7 mouse cellular contexts compared by ENCODE assay signal in the genomic region with DNA sequence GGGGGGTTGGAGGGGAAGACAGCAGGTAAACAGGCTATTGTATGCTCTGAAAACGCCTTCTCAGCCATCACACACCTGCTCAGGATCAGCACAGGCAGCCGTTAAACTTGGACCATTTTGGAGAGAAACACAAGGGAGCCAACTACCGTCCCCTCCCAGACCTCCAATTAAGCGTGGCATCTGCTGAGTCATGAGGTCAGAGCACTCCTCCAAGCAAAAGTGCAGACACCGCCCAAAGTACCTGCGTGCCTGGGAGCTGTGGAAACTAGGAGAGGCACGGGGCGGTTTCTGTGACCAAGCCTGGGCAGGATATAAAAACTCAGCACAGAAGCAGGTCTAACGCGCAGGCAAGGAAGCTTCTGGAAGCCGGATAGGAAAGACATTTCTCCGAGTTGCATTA. TPM values are rescaled to one million over a fixed set of nuclear protein-coding genes. Genes with fewer than 3 reads are reported as not detected.
DNase-seq lines count a peak whose midpoint lies in the region; TF ChIP-seq lines count a peak whose summit lies in the region.

No protein-coding gene starts in this region.

- H3K4me1 ChIP-seq in E14TG2a.4 (replicated peaks; ENCODE audit: low read depth, low read length) (peaks cover 23% of the 10 kb centered on the region), ES-E14 (ENCODE audit: control insufficient read depth in 2 of 2, insufficient read depth in 2 of 2, low read length in 2 of 2, poor library complexity in 1 of 2) (peaks cover 1 to 6% of the 10 kb centered on the region in 2 experiments; a peak in 1 of 4 replicates)

- no peak for TF ChIP-seq CTCF in E14TG2a.4 (conservative IDR thresholded peaks at IDR 0.05; ENCODE audit: low read length)

- H3K36me3 ChIP-seq in E14TG2a.4 (ENCODE audit: insufficient read depth, low read length) (no peaks in the 10 kb centered on the region), ES-E14 (ENCODE audit: control insufficient read depth, insufficient read depth, low read length, poor library complexity, severe bottlenecking) (no peaks in the 10 kb centered on the region)

- peak; percentile 65 for DNase-seq in ES-E14 (ENCODE audit: low read depth, low spot score)
- peak; percentile 80 to 82 for DNase-seq in kidney, adult 8-10 months
- peak; percentile 82 for DNase-seq in lung, postnatal 25 days (ENCODE audit: low spot score)
- DNase-seq in spleen, adult 18-20 months, result no peak
- DNase-seq in left cerebral cortex, adult 9 months (ENCODE audit: low spot score in 2 of 2), result no peak
- no peak for DNase-seq in spleen, postnatal 4 days (ENCODE audit: low spot score in 2 of 2)

- H3K27ac ChIP-seq in ES-E14 (ENCODE audit: insufficient read depth, low read depth, low read length, poor library complexity, severe bottlenecking), result no peak overlapping the region

- H3K9me3 ChIP-seq in E14TG2a.4 (ENCODE audit: low read length) (no peaks in the 10 kb centered on the region), ES-E14 (ENCODE audit: control insufficient read depth, insufficient read depth, low read depth, low read length) (no peaks in the 10 kb centered on the region)

- H3K4me3 ChIP-seq in E14TG2a.4 (replicated peaks; ENCODE audit: low read length), result peak overlapping the region; percentile 13; the same call in 1 of the 2 replicates
- H3K4me3 ChIP-seq in ES-E14 (ENCODE audit: insufficient read depth in 1 of 2, low read depth in 1 of 2, low read length in 2 of 2, poor library complexity in 1 of 2, severe bottlenecking in 1 of 2), result peak overlapping the region in 1 of 2 experiments; percentile 32; a peak in 1 of 4 replicates

- peaks cover 15% of the 10 kb centered on the region; the same call in 1 of the 2 replicates for H3K27me3 ChIP-seq in E14TG2a.4 (ENCODE audit: insufficient read depth, low read length)

- in situ Hi-C loops in ES-E14 (cut with MboI; ENCODE audit: low sequenced_read_pairs in 2 of 2, unreplicated experiment in 2 of 2), result no loop called here

- H3K9ac ChIP-seq in ES-E14 (ENCODE audit: insufficient read depth, low read depth, low read length, poor library complexity, severe bottlenecking), result no peak overlapping the region

TF ChIP-seq in ES-E14, 5 proteins besides CTCF, POLR2A, EP300 and RAD21:
- TF ChIP-seq CHD2 (IDR thresholded peaks at IDR 0.05; ENCODE audit: low read depth, low read length), result no peak
- TF ChIP-seq ZC3H11A (IDR thresholded peaks at IDR 0.05; ENCODE audit: borderline replicate concordance, low read depth, low read length), result 0 out of 2 replicates have a peak, but pooled peaks have one; percentile 14
- peak; percentile 94 for TF ChIP-seq MAFK (IDR thresholded peaks at IDR 0.05; ENCODE audit: insufficient read depth, low read depth, low read length)
- no peak for TF ChIP-seq ZNF384 (IDR thresholded peaks at IDR 0.05; ENCODE audit: low read depth, low read length)
- TF ChIP-seq HCFC1 (IDR thresholded peaks at IDR 0.05; ENCODE audit: borderline replicate concordance, insufficient read depth, low read length), result no peak

RNA-seq across cellular contexts. Expression of a gene that starts 54.8 kb away (rescaled TPM):
- total RNA-seq in ES-E14 (2012; rRNA removed), result 10.0 and 12.0 TPM in 2 replicates

Comparison
In these comparisons a context has a peak if more than half of its experiments do, and no peak if none do; other contexts are left out.
1. DNase-seq: peak in ES-E14 (single experiment), kidney, adult 8-10 months (2 of 2) and lung, postnatal 25 days (single experiment); none in spleen, adult 18-20 months (0 of 2), left cerebral cortex, adult 9 months (0 of 2) and spleen, postnatal 4 days (0 of 2).